Mouse (Mus musculus) kidney, adult 11 months (tissue): ENCODE measurements around the gene Lrrc7.

Experiments
- DNase-seq: peaks from one replicate; pipeline ENCODE4 v3.0.0; 2022

Gene Lrrc7

DNA sequence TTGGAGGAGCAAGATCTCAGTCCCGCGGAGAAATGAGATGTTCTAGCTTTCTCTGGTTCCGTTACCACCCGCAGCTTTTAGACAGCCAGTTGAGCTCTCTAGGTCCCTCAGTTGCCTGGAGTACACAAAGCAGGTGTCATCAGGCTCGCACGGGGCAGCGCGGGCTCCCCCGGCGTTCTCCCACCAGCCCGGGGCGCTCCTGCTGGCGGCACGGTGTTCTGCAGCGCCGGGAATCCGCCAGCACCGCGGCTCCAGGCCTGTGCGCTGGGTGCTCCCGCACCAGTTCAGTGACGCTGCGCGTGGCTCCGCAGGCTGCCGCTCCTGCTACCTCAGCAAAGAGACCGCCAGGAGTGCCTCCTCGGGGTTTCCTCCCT, at the start of gene Lrrc7:
Lrrc7 (minus strand) TSS at position 235 of the 374 bp plus-strand sequence.
- DNase-seq, result no peak

DNA sequence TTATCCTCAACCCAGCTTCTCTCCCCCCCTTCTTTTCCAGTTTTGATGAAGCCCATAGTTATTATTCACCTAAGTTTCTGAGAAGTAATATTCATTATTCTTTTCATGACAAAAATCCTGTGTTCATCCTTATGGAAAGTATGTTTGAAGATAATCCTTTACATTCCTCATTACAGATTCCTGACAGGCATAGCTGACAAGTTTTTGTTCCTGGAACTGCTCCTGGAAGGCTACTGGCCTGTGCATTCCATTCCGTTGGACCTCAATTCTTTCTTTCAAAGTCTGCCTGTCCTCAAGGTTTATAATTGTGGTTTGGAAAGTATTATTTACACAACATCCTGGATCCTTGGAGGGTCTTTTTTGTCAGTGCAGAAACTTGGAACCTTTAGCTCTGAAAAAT, 45.0 kb upstream of the Lrrc7 start:
- no peak for DNase-seq

DNA sequence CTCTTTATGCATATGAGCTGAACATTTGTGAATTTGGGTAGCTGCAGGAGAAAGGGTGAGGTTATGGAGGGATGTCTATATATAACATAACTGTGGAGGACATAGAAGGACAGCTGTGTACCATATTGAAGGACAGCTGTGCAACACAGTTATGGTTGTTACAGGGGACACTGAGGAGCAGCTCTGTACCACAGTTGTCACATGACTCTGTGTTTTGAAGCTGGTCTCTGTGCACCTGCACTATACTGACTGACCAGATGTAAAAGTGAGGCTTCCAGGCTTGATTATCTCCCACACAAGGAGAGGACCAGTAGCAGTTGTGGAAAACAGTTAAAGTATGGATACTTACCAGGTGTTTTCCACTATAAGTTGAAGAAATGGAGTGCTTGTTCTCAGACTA, 43.3 kb upstream of the Lrrc7 start:
- no peak for DNase-seq

DNA sequence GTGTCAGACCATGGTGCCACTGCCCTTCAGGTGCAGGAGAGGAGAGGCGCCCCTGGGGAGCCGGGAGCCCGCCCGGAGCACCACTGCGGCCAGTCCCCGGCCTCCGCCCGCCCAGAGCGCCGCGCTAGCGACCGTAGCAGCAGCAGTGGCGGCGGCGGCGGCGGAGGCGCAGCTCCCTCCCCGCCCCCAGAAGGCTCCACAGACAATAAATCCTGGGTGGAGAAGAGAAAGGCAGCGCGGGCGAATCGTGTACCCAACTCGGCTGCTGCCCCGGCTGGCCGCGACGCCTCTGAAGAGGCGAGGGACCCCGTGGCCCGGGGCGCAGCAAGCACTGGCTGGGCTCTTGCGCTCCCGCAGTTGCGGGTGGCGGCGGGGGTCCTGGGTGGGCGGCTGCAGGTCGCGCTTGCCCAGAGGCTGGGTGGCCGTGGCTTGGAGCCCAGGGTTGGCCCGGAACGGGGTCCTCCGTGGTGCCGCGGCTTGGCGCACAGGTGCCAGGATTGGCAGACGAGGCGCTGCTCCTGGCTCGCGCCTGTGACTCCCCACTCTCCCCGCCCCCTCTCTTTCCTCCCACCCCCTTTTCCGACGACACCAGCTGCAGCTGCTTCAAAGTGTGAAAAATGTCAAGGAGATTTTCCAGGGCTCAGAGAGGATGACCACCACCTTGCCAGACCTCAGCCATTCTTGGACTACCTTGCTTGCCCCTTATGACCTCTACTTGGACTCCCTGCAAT, 600 bp downstream of the Lrrc7 start:
- no peak for DNase-seq

DNA sequence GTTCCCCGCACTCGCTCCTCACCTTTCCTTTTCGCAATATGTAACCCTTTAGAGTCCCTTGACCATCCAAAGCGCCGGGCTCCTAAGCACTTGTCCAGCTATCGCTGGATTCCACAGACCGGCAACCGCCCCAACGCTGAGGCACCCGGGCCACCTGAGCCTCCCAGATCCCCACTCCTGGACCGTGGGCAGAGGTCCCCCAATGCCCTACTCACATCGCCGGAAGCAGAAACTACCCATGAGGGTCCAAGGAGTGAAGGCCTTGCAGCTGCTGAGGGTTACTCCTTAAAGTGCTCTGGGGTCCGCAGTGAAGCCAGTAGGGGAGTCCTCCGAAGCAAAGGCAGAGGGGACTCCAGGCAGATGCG, 1.1 kb downstream of the Lrrc7 start:
- no peak for DNase-seq

DNA sequence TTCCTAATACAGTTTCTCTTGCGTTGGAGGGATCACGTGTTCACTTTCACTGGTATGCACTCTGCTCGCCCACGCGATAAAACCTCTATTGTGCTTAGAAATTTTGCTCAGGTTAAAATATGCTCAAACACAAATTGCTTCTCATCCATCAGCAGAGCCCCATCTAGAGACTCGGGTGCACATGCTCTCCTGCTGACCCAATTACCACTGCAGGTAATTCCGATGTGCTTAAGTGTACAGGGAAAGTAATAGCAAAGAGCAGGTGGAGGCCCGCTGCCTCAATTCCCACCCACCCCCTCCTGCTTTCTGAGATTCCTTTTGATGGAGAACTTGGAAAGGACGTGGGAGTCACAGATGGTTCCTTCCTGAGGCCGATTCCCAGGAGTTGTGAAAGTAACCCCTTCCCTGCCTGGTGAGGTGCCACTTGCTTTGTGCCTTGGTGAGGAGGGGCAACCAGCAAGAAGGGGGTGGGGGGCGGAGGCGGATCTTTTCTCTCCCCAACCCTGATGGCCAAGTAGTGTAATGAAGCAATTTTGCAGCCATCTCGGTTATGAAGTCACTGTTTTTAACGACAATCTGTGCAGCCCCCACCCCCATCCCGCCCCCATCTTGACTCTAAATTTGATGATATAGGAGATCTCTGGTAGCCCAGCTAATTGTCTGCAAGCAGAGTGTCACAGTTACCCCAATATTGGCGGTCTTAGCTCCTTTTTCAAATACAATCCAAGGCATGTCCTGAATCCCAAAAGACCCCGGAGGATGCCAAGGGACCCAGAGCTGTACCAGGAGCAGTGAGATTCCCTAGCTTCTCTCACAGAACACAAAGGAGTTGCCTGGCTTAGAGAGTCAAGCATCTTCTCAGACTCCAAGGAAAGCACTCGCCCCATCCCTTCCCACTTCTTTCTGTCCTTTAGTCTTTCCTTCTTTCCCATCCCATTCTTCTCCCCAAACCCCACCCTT, 2.0 kb downstream of the Lrrc7 start:
- no peak for DNase-seq

DNA sequence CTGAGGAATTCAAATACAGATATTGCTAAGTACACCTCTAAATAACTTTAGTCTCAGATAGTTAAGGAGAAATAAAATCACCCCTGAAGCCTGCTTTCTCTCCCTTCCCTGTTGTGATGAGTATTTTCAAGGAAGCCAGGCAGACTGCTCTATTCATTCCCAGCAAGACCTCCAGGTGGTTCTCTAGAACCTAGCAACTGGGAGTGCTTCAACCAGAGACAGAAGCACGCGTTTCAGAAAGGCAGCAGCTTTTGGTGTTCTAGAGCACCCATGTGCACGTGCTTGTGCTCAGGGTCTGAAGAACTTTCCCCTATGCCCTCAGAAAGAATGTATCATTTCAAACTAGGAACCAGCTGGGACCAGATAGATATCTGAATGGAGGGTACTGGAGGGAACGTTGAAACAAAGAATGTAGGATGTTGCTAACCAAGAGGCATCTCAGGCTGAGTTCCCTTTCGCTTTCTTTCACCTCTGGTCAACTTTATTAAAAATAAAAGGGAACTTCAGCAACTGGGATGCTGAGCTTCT, 2.8 kb downstream of the Lrrc7 start:
- no peak for DNase-seq

DNA sequence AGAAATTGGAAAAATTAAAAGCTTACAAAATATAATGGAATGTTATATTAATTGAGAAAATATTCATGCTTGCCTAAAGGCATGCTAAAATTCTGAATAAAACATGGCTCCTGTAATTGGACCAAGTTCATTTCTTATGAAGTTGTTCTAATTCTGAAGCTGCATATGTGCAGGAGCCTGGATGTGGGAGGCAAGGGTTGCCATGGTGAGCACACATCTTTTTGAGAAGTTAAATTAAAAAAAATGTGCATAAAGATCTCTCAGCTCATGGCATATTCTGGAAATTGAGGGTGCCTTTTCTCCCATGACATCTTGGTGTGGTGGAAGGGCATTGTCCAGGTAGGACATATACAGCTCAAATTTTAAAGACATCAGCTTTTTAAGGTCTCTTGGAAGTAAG, 3.4 kb downstream of the Lrrc7 start:
- DNase-seq, result no peak

DNA sequence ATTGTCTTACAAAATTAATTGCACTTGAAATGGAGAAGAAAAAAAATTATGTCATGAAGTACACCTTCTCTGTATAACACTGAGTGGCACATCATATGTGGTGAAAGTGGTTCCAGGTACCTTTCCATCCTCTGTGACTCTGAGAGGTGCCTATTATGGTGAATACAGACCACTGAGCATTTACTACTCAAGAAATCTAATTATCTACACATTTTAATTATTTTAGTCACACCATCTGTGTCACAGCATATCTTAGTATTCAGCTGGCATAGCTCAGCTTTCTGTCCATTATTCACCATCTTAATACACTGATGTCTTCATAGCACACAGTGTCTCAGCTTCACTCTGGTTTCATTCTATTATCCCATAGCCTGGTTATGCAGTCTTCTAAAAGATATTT, 7.7 kb downstream of the Lrrc7 start:
- no peak for DNase-seq

DNA sequence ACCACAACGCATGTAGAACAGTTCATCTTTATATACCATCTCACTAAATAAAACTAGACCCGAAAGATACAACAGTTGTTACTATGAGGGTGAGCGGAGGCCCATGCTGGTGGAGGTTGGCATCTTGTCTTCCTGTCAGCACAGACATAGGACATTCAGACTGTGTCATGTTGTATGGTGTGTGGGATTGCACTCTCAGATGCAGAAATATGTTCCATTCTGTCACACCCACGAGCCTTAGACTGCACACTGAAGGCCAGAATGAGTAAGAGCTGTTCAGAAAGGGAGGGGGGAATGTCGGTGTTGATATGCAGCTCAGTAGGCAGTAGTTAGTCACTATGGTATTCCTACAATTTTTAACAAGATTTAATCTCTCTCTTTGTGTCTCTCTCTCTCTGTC, 9.9 kb downstream of the Lrrc7 start:
- DNase-seq, result no peak

DNA sequence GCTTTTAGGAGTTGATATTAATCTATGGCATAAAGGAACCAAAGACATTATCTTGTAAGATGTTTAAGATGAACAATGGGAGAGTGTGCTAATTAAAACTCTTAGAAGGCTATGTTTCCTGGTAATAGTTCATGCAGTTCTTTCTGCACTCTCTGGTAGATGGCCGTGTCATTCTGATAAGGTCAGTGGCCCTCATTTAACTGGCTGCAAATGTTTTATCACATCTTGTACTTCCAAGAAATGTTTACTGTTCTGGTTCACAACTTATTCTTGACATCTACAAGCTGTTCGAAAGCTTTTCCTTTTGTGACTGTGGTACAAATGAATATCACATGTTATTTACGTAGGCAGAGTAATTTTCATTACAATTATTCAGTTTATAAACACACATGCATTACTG, 18.5 kb downstream of the Lrrc7 start:
- DNase-seq, result no peak

DNA sequence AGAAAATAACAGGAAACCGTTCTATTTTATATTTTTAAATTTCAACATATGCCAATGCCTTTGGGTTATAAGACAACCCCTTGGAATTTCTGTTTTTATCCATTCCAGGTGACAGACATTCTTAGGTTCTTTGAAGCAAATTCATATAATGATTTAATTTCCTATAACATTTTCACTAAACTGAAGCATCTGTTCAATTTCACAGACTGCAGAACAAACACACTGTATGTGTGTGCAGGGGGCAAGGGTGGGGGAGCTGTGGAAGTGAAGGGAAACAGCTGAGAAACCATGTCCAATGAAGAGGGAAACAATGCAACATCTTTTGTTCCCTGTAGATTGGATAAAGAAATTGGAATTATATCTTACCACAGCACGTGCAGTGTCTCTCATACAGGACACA, 29.2 kb downstream of the Lrrc7 start:
- DNase-seq, result no peak

DNA sequence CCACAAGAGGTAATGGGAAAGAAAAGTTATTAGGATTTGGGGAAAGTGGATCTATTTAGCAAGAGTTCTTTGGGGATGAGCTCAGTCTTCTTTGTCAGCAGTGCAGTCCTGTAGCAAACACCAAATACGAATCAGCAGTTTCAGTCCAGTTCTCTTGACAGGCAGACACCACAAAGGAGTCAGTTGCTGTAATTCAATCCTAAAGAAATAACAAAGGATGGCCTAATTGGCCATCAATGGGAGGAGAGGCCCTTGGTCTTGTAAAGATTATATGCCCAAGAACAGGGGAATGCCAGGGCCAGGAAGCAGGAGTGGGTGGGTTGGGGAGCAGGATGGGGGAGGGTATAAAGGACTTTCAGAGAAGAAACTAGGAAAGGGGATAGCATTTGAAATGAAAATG, 33.5 kb downstream of the Lrrc7 start:
- no peak for DNase-seq

DNA sequence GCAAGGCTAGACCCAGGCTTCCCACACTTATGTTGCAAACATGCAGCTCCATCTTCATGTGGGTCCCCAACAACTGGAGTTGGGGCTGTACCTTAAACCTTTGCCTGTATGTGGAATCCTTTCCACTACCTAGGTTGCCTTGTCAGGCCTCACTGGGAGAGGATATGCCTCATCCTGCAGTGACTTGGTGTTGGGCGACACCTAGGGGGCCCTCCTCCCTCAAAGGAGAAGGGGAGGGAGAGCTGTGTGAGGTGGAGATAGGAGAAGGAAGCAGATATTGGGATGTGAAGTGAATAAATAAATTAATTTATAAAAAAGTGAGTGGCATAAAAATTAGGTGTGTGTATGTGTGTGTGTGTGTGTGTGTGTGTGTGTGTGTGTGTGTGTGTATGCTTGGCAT, 68.3 kb downstream of the Lrrc7 start:
- no peak for DNase-seq

DNA sequence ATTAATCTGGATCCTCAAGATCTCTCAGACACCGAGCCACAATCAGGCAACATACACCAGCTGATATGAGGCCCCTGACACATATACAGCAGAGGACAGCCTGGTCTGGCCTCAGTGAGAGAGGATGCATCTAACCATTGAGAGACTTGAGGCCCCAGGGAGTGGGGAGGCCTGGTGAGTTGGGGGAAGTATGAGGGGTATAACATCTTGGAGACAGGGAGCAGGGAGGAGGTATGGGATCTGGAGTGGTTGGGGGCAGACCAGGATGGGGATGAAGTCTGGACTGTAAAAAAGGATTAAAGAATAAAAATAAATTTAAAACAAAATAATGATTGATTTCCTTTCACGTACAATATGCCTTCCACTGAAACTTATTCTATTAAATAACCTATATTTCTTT, 82.3 kb downstream of the Lrrc7 start:
- DNase-seq, result no peak

DNA sequence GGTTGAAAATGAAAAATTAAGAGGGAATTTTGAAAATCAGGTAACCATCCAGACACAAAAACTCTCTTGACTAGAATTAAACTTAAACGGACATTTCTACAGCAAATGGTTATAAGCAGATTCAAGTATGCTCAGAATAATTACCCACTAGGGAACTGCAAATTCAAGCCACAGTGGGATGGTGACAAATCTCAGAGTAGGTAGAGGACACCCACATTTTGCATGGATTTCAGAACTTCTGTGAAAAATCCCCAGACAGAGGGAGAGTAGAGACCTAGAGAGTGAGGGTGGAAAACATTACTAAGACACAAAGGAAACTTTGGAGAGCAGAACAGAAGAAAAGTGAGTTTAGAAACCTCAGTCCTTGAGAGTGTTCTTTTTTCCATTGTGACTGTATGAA, 161.4 kb downstream of the Lrrc7 start:
- no peak for DNase-seq

DNA sequence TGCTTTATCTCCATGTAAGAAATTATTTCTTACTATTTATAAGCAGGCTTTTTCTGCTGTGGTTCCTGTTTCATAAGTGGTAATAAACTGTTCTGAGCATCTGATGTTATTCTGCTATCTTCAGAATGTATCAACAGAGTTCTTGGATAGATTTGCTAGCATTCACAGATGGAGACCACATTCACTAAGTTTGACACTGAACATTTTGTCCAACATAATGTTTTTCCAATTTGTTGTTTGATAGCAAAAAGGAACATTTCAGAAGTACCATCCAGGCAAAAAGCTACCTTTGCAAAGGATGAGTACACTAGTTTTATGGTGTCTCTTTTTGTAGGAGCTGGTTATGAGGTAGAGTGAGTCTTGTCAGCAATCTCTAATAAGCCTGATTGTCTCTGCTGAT, 170.5 kb downstream of the Lrrc7 start:
- DNase-seq, result no peak

DNA sequence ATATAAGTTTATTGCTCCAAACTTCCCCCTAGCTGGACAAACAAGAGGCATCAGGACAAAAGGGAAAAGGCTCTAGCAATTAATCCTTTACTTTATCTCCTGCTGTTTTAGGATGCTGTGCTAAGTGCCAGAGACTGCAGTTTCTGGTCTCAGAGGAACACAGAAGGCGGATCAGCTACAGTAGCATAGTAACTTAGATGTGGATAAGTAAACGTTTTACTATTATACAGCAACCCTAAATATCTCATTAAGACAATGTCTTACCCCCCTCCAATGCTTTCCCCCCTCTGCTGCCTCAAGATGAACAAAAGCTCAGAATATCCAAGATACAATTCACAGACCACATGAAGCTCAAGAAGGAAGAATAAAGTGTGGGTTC, 174.0 kb downstream of the Lrrc7 start:
- no peak for DNase-seq

DNA sequence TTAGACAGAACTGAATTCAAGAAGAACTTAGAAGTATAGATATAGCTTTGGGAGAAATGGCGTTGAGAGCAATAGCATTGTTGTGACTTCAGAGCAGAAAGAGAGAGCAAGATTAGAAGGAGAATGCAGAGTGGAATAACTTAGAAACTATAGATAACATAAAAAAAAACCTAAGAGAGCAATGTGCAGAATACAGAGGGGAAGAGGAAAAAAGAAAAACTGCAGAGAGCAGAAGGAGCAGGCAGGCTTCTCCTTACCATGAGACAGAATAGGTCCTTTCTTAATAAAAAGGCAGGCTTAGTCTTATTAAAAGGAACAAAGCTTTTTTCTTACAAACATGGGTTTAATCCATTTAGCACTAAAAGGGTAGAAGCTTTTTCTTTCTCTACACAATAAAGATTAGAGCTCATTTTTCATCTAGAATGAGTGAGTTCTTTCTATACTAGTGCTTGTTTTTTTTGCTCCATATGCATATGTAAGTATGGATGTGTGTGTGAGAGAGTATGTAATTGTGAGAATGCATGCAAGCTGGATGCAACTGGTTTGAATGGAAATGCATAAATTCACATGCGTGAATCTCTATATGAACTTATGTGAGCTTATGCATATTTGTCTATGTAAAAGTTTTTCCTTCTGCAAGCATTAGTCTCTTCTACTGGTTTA, 174.5 kb downstream of the Lrrc7 start:
- DNase-seq, result no peak

DNA sequence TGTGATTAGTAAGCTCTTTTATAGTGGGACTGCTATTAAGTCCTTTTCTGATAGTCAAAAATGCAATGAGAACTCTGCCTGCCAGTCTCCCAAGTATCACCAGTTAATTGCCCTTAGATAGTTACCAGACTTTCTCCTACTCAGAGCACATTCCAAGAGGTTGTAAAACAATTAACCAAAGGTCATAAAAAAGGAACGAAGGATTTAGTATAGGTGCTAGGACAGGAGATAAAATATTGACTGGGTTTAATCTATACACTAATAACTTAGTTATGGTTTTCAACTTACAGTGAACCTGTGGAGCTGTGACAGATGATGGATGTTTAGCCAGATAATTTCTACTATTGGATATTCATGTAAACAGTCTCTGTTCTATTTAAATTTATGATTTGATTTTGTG, 175.2 kb downstream of the Lrrc7 start:
- DNase-seq, result no peak

DNA sequence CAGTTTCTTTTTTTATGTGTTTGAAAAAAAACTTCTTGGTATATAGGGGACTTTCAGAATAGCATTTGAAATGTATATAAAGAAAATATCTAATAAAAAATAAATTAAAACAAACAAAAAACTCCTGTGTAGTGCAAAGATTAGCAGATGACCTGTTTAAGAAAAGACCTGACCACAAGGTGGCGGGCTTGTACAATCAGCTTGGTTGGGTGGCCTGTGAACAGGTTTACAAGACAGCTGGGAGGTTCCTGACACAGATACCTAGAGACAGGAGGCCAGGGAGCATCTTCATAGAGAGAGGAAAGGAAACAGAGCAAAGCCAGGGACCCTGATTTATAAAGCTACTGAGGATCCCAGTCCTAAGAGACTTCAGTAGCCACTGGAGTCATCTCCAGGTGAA, 186.1 kb downstream of the Lrrc7 start:
- no peak for DNase-seq

DNA sequence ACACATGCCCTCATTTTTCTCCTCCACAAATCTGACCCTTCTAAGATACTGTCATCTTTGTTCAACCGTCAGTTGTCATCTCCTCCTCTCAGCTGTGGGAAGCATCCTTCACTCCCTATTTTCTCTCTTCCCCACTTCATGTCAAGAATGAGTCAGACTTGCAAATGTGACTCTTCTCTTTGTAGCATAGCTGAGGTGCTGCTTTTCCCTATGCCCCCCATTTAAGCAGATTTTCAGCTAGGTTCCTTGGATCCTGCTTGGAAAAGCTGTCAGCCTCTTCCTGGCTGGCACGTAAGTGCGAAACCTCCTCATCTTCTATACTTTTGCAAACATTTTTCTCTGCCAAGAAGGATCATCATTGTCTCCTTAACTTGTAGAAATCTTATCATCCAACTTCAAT, 192.9 kb downstream of the Lrrc7 start:
- no peak for DNase-seq

DNA sequence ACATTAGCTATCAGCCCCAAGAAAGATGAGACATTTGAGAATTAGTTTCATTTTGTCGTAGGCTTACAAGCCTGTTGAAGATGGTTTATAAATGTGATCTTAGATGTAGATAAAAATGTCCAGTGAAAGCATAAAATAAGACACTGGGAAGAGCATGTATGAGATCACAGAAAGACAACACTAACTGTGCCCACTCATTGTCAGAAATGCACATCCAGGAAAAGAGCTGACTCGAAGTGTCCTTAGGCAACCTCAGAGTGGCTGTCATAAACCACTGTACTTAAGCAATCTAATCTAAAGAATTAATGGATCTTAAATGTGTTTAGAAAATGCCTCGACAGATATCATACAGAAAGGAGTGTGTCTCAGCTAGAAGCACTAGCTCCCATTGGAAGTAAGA, 196.2 kb downstream of the Lrrc7 start:
- no peak for DNase-seq

DNA sequence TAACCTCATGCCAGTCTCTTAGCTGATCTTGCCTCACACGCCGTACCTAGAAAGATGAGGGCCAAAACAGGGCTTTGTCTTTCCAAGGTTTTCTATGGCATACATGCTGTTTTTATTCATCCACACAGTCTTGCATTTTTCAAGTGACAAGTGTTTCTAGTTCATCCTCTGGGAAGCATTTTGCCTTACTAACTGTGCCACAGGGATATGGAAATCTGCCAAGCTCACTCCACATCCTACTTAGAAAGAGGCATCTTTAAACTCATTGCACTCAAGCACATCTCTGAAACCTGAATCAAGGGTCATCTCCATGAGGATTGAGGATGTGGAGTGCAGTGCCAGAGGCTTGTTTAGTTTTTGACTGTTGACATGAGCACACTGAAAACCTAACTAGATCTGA, 199.9 kb downstream of the Lrrc7 start:
- DNase-seq, result no peak
